Mouse (Mus musculus): ENCODE data around the gene Sctr. TPM values are rescaled to one million over a fixed set of nuclear protein-coding genes. Genes with fewer than 3 reads are reported as not detected.
"Not testable (repeated sequence)": the region's sequence is repeated elsewhere in the genome, so short reads cannot be mapped to it uniquely, and the experiment has no call there.

Gene Sctr
- polyA plus RNA-seq, 1 experiment from 2014 or later = not detected

DNA sequence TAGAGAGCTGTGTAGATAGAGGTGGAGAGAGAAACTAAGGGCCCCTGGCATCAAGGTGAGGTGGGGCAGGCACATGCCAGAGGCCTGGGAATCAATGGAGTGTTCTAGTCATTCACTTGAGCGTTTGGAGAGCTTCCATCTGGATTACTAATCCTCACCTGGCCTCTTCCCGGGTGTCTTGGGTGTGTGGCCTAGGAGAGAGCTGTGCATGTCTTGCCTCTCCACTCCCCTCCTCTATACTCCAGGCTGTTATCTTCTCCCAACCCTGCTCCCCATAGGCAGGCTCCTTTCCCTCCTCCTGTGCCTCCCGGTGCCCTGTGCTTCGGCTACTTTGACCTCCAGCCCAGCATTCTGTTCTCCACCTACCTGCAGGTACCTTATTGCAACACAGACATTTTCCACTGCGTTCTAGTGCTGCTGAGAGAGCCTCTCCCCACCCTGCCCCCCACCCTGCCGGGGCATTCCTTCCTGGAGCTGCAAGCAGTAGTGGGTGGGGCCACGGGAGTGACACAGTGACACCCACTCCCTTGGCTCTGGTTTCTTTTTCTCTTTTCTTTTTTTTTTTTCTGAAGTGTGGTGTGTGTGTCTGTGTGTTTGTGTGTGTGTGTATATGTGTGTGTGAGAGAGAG lies 76.4 kb downstream of the Sctr start:
- Histone ChIP-seq H3K9ac (ENCODE audit: low read length) (peak overlapping the region; percentile 27; the same call in 1 of the 2 replicates), H3K4me1 (ENCODE audit: control insufficient read depth, insufficient read depth, low read length) (peaks cover 14% of the 10 kb centered on the region), H3K4me2 (ENCODE audit: low read depth, low read length) (peak overlapping the region; percentile 8; the same call in 1 of the 2 replicates), H3K27ac (ENCODE audit: low read length) (no peak overlapping the region), H3K4me3 (ENCODE audit: low read length) (no peak overlapping the region), H3K27me3 (ENCODE audit: control insufficient read depth, insufficient read depth, low read length) (no peaks in the 10 kb centered on the region), H3K36me3 (ENCODE audit: control insufficient read depth, insufficient read depth) (no peaks in the 10 kb centered on the region), H3K9me3 (replicated peaks; ENCODE audit: control insufficient read depth, low read length) (no peaks in the 10 kb centered on the region)
- ATAC-seq (replicated peaks; ENCODE audit: extremely low read depth, insufficient read depth, low FRiP score) = peak; percentile 61; the same call in 1 of the 2 replicates
- 20% methylated on average over 7 of the region's 7 CpGs for WGBS

DNA sequence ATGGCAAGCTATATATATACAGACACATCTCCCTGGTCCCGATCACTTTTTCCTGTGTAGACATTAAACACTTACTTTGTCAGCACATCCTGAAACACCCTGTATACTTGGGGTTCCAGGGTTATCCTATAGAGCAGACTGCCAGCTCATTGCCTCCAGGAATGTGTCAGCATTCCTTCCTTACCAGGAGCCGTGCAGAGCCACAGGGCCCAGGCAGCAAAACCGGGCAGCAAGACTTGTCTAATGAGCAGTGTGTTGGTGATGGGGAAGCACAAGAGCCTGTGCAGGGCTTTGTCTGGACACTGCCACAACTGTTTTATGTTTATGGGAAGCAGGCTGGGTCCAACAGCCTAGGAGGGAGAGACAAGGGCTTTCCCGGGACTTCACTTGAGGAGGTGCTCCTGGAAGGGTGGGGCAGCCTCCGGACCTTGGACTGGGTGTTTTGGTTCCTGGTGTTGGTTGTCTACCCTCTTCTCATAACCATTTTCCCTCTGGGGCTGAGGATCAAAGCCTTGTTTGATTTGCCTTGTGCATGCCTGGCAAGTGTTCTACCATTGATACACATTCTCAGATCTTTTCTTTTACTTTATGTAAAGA lies 77.3 kb downstream of the Sctr start:
- no peaks in the 10 kb centered on the region for H3K27me3 ChIP-seq (ENCODE audit: control insufficient read depth, insufficient read depth, low read length)
- H3K4me2 ChIP-seq (ENCODE audit: low read depth, low read length) = no peak overlapping the region
- no peaks in the 10 kb centered on the region for H3K36me3 ChIP-seq (ENCODE audit: control insufficient read depth, insufficient read depth)
- H3K9ac ChIP-seq (ENCODE audit: low read length) = no peak overlapping the region
- H3K9me3 ChIP-seq (replicated peaks; ENCODE audit: control insufficient read depth, low read length) = no peaks in the 10 kb centered on the region
- no peak overlapping the region for H3K27ac ChIP-seq (ENCODE audit: low read length)
- 31% methylated on average over 5 of the region's 5 CpGs for WGBS
- no peak overlapping the region for H3K4me3 ChIP-seq (ENCODE audit: low read length)
- peaks cover 14% of the 10 kb centered on the region for H3K4me1 ChIP-seq (ENCODE audit: control insufficient read depth, insufficient read depth, low read length)
- ATAC-seq (replicated peaks; ENCODE audit: extremely low read depth, insufficient read depth, low FRiP score) = no peak

DNA sequence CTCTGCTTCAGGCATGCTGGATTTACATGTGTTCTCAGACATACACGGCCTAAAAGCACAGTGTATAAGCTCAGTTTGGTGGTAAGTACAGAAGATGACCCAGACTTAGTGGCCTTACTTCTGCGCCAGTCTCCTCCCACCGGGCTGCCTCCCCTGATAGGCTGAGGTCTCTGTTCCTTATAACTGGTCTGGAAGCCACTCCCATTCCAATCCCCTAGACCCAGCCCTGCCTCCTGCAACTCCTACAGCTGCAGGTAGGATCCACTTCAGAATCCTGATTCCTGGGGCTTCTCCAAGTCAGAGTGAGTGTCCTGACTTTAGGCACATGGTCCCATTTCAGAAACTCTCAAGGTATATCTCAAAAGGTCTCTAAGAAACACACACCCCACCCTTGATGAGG lies 79.0 kb downstream of the Sctr start:
- Histone ChIP-seq H3K36me3 (ENCODE audit: control insufficient read depth, insufficient read depth) (no peaks in the 10 kb centered on the region), H3K4me1 (ENCODE audit: control insufficient read depth, insufficient read depth, low read length) (peaks cover 14% of the 10 kb centered on the region), H3K27me3 (ENCODE audit: control insufficient read depth, insufficient read depth, low read length) (no peaks in the 10 kb centered on the region), H3K9me3 (replicated peaks; ENCODE audit: control insufficient read depth, low read length) (no peaks in the 10 kb centered on the region), H3K4me2 (ENCODE audit: low read depth, low read length) (no peak overlapping the region), H3K9ac (ENCODE audit: low read length) (no peak overlapping the region), H3K27ac (ENCODE audit: low read length) (no peak overlapping the region), H3K4me3 (ENCODE audit: low read length) (no peak overlapping the region)
- 60% methylated on average over 3 of the region's 3 CpGs for WGBS
- ATAC-seq (replicated peaks; ENCODE audit: extremely low read depth, insufficient read depth, low FRiP score) = no peak

DNA sequence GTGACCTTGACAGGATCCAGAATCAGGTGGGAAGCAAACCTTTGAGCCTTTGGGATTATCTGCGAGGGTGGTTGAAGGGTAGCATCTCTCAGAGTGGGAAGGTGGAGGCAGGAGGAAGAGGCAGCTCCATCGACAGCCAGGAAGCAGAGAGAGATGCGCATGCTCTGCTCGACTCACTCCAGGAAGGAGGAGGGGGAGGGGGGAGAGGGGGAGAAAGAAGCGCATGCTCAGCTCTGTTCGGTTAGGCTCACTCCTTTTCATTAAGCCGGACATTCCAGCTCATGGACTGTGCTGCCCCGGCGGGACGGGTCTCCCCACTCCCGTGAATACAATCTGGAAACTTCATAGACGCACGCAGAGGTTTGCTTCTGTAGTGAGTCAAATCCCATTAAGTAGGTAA lies 80.0 kb downstream of the Sctr start:
- H3K4me3 ChIP-seq (ENCODE audit: low read length) = no peak overlapping the region
- WGBS = 60% methylated on average over 13 of the region's 13 CpGs
- H3K27ac ChIP-seq (ENCODE audit: low read length) = no peak overlapping the region
- no peaks in the 10 kb centered on the region for H3K27me3 ChIP-seq (ENCODE audit: control insufficient read depth, insufficient read depth, low read length)
- no peaks in the 10 kb centered on the region for H3K9me3 ChIP-seq (replicated peaks; ENCODE audit: control insufficient read depth, low read length)
- H3K4me2 ChIP-seq (ENCODE audit: low read depth, low read length) = no peak overlapping the region
- no peaks in the 10 kb centered on the region for H3K36me3 ChIP-seq (ENCODE audit: control insufficient read depth, insufficient read depth)
- no peak for ATAC-seq (replicated peaks; ENCODE audit: extremely low read depth, insufficient read depth, low FRiP score)
- peaks cover 14% of the 10 kb centered on the region for H3K4me1 ChIP-seq (ENCODE audit: control insufficient read depth, insufficient read depth, low read length)
- no peak overlapping the region for H3K9ac ChIP-seq (ENCODE audit: low read length)

DNA sequence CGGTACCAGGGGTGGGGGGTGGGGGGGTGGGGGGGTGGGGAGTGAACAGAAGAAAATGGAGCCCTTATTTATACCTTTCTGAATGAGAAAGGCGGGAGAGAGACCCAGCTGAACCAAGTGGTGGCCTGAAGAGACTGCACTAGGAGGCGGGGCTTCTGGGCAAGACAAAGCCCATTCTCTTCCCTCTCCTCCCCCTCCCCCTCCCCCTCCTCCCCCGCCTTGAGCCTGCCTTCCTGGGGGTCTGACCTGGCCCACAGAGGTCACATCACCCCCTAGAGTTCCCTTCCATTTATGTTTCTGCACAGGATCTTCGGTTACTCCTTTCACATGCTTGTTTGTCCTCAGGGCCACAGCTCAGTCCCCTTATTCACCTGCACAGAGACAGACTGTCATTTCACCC lies 82.5 kb downstream of the Sctr start:
- 44% methylated on average over 4 of the region's 5 CpGs for WGBS
- Histone ChIP-seq H3K9ac (ENCODE audit: low read length) (no peak overlapping the region), H3K27me3 (ENCODE audit: control insufficient read depth, insufficient read depth, low read length) (no peaks in the 10 kb centered on the region), H3K4me2 (ENCODE audit: low read depth, low read length) (no peak overlapping the region), H3K4me3 (ENCODE audit: low read length) (no peak overlapping the region), H3K9me3 (replicated peaks; ENCODE audit: control insufficient read depth, low read length) (no peaks in the 10 kb centered on the region), H3K4me1 (ENCODE audit: control insufficient read depth, insufficient read depth, low read length) (peaks cover under 1% of the 10 kb centered on the region; the same call in 1 of the 2 replicates), H3K36me3 (ENCODE audit: control insufficient read depth, insufficient read depth) (no peaks in the 10 kb centered on the region), H3K27ac (ENCODE audit: low read length) (no peak overlapping the region)
- ATAC-seq (replicated peaks; ENCODE audit: extremely low read depth, insufficient read depth, low FRiP score) = no peak

DNA sequence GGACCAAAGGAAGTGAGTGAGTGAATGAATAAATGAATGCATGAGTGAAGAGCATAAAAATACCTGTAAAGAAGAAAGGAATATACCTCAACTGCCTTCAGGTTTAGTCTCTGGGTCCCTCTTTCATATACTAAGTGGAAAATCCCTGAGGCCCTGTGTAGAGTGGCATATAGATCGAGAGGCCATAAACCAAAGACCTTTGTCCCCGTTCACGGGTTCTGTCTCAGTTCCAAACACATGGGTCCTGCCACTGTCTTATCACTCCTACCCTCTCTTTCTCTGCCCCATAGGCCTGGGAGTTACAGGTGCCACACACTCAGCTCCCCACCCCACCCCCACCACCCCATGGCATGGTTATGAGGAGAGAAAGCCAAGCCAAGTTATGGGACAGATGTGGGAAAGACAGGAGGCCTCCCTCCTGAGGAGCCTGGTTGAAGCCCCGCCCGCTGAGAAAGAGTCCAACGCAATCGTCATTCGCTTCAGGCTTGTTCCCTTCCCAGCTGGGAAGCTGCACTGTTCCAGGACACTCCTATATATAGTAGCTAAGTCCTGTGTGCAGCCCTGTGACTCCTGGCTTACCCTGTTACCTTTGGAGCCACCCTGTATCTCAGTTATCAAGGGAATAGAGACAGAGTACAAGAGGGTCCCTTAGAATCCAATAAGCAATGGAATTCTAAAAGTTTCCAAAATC lies 84.3 kb downstream of the Sctr start:
- Histone ChIP-seq H3K4me3 (ENCODE audit: low read length) (no peak overlapping the region), H3K4me1 (ENCODE audit: control insufficient read depth, insufficient read depth, low read length) (no peaks in the 10 kb centered on the region), H3K4me2 (ENCODE audit: low read depth, low read length) (no peak overlapping the region), H3K9me3 (replicated peaks; ENCODE audit: control insufficient read depth, low read length) (no peaks in the 10 kb centered on the region), H3K27ac (ENCODE audit: low read length) (peak overlapping the region; percentile 12; the same call in 1 of the 2 replicates), H3K36me3 (ENCODE audit: control insufficient read depth, insufficient read depth) (no peaks in the 10 kb centered on the region), H3K27me3 (ENCODE audit: control insufficient read depth, insufficient read depth, low read length) (no peaks in the 10 kb centered on the region), H3K9ac (ENCODE audit: low read length) (no peak overlapping the region)
- ATAC-seq (replicated peaks; ENCODE audit: extremely low read depth, insufficient read depth, low FRiP score) = peak; percentile 56; the same call in 1 of the 2 replicates
- WGBS = 61% methylated on average over 8 of the region's 8 CpGs

DNA sequence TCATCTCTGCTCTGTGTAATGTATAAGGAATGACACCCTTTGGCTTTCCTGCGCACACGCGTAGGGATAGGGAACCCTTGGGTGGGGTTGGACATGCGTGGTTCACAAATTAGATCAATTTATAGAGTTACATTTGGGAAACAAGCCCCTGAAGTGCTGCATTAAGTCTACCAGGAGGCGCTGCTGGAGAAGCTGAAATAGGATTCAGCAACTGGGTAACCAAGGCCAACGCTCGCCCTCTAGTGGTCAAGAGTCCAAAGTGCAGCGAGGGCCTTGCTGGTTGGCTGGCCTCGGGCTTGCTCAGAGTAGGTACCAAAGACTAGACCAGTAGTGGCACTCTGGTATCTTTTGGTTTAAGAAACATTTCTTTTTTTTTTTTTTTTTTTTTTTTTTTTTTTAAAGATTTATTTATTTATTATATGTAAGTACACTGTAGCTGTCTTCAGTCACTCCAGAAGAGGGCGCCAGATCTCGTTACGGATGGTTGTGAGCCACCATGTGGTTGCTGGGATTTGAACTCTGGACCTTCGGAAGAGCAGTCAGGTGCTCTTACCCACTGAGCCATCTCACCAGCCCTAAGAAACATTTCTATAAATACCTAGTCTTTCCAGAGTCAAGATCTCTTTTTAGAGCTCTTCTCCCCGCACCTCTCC lies 86.9 kb downstream of the Sctr start:
- 49% methylated on average over 11 of the region's 14 CpGs for WGBS
- H3K4me1 ChIP-seq (ENCODE audit: control insufficient read depth, insufficient read depth, low read length) = not testable (repeated sequence)

DNA sequence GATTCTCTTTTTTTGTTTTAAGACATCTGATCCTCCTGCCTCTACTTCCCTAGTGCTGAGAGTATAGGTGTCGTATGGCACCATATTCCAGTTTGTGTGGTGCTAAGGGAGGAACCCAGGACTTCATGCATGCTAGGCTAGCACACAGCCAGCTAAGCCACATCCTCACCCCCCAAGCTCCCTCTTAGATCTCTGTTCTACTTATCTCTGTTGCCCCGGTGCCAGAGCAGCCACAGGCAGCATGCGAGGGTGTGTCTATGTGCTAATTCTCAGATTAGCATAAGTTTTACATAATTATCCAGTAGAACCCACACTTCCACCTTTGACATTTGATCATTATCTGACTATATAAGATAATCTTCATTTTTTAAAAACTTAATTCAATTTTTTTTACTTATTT lies 88.2 kb downstream of the Sctr start:
- Histone ChIP-seq H3K9ac (ENCODE audit: low read length) (no peak overlapping the region), H3K9me3 (replicated peaks; ENCODE audit: control insufficient read depth, low read length) (no peaks in the 10 kb centered on the region), H3K27me3 (ENCODE audit: control insufficient read depth, insufficient read depth, low read length) (no peaks in the 10 kb centered on the region), H3K36me3 (ENCODE audit: control insufficient read depth, insufficient read depth) (no peaks in the 10 kb centered on the region), H3K27ac (ENCODE audit: low read length) (no peak overlapping the region), H3K4me3 (ENCODE audit: low read length) (no peak overlapping the region), H3K4me2 (ENCODE audit: low read depth, low read length) (no peak overlapping the region), H3K4me1 (ENCODE audit: control insufficient read depth, insufficient read depth, low read length) (no peaks in the 10 kb centered on the region)
- 48% methylated on average over 3 of the region's 3 CpGs for WGBS
- no peak for ATAC-seq (replicated peaks; ENCODE audit: extremely low read depth, insufficient read depth, low FRiP score)

More for the DNA sequence above, 86.9 kb downstream of the Sctr start:
- not testable (repeated sequence) for H3K4me2 ChIP-seq (ENCODE audit: low read depth, low read length); H3K36me3 ChIP-seq (ENCODE audit: control insufficient read depth, insufficient read depth); H3K27ac ChIP-seq (ENCODE audit: low read length); ATAC-seq (replicated peaks; ENCODE audit: extremely low read depth, insufficient read depth, low FRiP score); H3K9me3 ChIP-seq (replicated peaks; ENCODE audit: control insufficient read depth, low read length); H3K9ac ChIP-seq (ENCODE audit: low read length); H3K27me3 ChIP-seq (ENCODE audit: control insufficient read depth, insufficient read depth, low read length); H3K4me3 ChIP-seq (ENCODE audit: low read length)

DNA sequence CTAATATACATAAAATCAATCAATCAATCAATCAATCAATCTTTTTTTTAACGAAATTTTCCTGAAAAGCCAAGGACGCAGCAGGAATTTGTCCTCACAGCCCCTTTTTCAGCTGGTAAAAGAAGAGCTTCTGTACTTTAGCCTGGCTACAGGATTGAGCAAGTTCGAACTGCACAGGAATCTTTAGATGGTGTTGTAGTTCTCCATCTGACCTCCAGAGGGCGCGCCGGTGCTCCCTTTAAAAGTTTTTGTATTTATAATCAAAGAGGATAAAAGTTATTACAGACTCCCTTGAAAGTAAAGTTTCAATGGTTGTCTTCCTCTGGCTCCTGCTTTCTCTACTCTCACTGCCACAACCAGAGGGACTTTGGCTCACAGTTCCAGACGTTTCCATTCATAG lies 91.6 kb downstream of the Sctr start:
- no peaks in the 10 kb centered on the region for H3K27me3 ChIP-seq (ENCODE audit: control insufficient read depth, insufficient read depth, low read length)
- no peaks in the 10 kb centered on the region for H3K36me3 ChIP-seq (ENCODE audit: control insufficient read depth, insufficient read depth)
- H3K27ac ChIP-seq (ENCODE audit: low read length) = no peak overlapping the region
- no peak for ATAC-seq (replicated peaks; ENCODE audit: extremely low read depth, insufficient read depth, low FRiP score)
- 14% methylated on average over 7 of the region's 7 CpGs for WGBS
- no peak overlapping the region for H3K9ac ChIP-seq (ENCODE audit: low read length)
- no peaks in the 10 kb centered on the region for H3K9me3 ChIP-seq (replicated peaks; ENCODE audit: control insufficient read depth, low read length)
- H3K4me3 ChIP-seq (ENCODE audit: low read length) = no peak overlapping the region
- no peaks in the 10 kb centered on the region for H3K4me1 ChIP-seq (ENCODE audit: control insufficient read depth, insufficient read depth, low read length)
- no peak overlapping the region for H3K4me2 ChIP-seq (ENCODE audit: low read depth, low read length)
